Mouse (Mus musculus) skeletal muscle tissue, adult 2 months (tissue): Measurements from ENCODE around the gene Drc7.

Experiments used
- DNase-seq: peaks from one replicate; pipeline ENCODE4 v3.0.0-alpha.2; 2012; ENCODE audit warnings: low read depth, low spot score

Drc7 gene

DNA sequence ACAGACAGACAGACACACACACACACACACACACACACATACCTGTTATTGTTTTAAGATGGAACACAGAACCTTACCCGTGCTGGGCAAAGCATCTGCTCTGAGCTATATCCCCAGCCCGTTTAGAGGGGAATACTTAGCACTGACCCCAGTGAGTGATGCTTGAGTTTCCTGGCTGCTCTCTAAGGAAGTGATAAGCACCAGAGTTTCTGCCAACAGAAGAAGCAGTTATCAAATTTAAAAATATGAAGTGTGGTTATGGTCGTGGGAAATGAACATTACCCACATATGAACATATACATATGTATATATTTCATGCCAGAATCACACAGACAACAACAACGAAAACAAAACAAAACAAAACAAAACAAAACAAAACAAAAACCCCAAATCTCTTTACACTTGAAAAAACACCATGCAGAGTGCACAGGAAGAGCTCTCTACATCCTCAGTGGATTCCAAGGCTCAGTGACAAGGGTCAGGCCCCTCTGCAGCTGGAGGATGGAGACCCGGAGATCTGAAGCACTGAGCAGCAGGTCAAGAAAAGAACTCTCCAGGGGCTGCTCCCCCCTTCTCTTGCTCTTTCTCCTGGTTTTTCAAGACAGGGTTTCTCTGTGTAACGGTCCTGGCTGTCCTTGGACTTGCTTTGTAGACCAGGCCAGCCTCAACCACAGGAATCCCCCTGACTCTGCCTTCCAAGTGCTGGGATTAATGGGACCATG, 5.1 kb downstream of the Drc7 start:
- no peak for DNase-seq

DNA sequence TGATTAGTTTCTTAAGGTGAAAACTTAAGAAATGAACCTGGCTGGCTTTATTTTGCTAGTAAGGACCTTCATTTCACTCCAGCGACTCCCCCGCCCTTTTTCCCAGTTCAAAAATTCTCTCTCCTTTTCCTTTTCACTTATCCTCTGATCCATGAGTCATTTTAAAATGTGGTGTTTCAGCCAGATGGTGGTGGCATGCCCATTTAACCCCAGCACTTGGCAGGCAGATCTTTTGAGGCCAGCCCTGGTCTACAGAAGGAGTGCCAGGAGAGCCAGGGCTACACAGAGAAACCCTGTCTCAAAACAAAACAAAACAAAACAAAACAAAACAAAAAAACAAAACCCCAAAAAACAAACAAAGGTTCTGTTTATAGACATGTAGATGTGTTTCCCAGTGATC, 9.6 kb downstream of the Drc7 start:
- no peak for DNase-seq

- DNase-seq = peak; percentile 14
Measured at GRCm38 (mm10) chr8:95067582-95067981, 12.7 kb downstream of the Drc7 start.

GRCm38 (mm10) chr8:95075504-95075903, 20.6 kb downstream of the Drc7 start:
- no peak for DNase-seq

DNA sequence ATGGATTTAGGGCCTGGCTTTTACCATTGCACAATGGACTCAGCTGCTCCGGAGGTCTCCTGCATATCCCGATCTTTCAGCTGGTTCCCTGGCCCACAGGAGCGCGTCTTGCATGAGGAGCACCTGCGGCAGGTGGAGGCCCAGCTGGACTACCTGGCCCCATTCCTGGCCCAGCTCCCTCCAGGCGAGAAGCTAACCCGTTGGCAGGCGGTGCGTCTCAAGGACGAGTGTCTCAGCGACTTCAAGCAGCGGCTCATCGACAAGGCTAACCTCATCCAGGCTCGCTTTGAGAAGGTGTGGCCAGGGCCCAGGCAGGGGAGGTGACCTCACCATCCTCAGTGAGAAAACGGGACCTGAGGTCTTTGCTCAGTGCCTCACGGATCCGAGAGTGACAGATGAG, 21.2 kb downstream of the Drc7 start:
- DNase-seq = no peak

- DNase-seq = no peak
Measured at GRCm38 (mm10) chr8:95078055-95078454, 23.2 kb downstream of the Drc7 start.

GRCm38 (mm10) chr8:95079305-95079704, 24.4 kb downstream of the Drc7 start:
- no peak for DNase-seq

DNA sequence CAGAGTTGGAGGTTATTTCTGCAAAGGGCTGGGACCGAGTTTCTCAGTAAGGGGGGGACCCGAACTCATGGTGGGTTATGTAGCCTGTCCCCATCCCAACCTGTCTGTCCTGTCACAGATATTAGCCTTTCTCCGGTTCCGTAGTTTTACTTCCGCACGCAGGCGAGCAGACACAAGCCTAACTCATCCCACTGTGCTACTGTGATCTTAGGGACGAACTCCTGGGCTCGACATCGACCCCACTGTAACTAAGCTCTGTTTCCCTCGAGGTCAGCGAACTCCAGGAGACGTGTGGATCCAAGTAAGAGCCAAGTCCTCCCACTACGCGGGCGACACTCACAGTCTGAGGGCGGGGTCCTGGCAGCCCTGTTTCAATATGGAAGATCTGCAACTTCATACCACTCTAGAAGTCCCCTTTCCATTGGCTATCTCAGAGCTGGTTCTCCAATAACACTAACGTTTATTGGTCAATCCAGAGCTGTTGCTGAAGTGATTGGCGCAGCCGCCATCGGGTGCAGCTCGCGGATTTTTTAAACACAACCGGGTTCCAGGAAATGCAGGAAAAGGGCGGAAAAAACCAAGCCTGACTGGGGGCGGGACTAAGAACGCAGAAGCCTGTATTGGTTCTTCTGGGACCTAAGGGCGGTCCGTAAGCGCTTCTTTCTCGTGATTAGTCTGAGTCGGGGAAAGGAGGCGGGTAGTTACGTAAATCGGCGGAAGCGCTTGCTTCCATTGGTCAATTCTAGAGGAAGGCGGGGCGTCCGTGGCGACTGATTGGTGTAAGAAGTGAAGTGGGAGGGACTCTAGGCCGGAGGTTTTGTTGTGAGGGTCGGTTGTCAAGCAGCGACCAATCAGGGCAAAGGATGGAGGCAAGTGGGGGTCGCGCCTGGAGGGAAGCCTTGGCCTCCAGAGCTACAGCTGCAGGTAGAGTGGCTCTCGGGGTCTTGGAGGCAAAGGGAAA, 25.8 kb downstream of the Drc7 start, which contains the start of gene Katnb1:
Gene Katnb1, plus strand, starts transcription at position 806 of the 961 bp plus-strand sequence.
- DNase-seq = peak; percentile 100

DNA sequence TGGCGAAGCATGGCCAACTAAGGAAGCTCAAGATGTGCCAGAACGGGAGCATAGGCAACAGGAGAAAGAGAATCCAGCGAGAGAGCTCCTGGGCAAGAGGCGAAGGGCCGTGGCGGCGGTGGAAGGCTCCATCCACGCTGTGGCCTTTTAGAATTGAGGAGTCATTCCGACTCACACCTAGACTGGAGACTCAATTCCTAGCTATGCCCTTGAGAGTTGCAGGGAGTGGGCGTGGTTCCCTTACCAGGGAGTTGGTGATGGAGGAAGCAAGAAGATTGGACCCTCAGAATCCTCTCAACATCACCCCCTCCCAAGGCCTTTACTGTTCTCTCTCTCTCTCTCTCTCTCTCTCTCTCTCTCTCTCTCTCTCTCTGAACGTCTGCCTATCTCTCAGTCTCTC, 26.7 kb downstream of the Drc7 start:
- DNase-seq = no peak

- DNase-seq = no peak
Measured at GRCm38 (mm10) chr8:95084261-95084660, 29.4 kb downstream of the Drc7 start.

GRCm38 (mm10) chr8:95084744-95085431, 30.0 kb downstream of the Drc7 start:
- no peak for DNase-seq

DNA sequence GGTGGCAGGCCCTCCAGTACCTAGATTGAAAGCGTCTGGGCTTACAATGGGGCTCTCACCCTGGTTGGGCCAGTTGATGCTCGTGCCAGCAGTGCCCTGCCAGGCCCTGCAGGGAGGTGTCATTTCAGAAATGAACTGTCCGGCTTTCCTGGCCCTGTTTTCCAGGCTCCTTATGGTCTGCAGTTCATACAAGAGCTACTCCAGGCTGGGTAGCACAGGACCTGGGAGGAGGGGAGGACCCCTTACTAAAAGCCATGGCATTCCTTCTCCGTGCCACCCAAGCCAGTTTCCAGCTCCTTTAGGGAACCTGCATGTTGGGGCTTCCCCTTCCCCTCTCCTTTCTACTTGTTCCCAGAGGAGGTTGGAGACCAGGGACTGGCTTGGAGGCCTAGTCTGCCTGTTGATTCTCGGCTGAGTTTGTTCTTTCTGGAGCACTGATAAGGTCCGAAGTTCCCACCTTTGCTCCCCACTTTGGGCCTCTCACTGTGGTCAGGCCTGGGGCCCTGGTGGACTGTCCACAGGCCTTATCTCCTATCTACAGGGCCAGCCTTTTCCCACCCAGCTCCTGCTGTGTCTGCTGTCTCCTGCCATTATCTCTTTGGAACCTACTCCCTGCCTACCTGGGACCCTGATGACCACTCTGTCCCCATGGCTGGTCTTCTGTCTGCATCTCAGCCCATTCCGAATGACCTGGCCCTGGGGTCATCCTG, 30.7 kb downstream of the Drc7 start:
- no peak for DNase-seq

- DNase-seq = no peak
Measured at GRCm38 (mm10) chr8:95093574-95093973, 38.7 kb downstream of the Drc7 start.

DNA sequence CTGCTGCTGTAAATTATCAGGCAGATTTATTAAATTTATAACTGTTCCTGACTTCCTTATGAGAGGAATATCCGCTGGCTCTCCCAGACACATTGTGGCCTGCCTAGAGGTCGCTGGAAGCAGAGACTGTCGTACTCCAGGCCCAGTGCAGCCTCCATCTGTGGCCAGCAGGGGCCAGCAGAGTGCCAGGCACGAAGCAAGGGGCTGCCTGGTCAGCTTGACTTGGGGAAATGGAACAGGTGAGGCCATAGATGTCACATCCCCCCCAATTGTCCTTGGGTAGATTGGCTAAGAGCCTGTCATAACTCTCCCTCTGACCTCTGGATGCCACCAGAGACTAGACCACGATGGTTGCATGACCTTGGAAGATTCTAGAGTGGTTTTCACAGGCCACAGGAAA, 44.1 kb downstream of the Drc7 start:
- DNase-seq = peak; percentile 50

DNA sequence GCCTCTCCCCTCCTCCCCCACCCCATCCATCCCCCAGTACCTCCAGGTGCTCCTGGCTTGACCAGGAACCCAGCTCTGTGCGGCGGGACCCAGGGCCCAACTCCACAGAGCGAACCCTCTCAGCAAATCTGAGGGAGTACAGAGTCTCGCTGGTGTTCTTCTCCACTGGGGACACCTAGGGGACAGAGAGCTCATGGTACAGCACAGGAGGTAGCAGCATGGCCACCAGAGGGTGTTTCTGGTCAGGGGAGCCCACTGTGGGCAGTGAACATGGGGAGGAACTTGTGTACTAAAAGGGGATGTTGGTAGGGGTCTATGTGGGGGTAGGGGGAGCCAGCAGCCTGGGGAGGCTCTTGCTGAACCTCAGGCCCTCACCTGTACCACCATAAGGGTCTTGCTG, 47.1 kb downstream of the Drc7 start:
- DNase-seq = no peak

DNA sequence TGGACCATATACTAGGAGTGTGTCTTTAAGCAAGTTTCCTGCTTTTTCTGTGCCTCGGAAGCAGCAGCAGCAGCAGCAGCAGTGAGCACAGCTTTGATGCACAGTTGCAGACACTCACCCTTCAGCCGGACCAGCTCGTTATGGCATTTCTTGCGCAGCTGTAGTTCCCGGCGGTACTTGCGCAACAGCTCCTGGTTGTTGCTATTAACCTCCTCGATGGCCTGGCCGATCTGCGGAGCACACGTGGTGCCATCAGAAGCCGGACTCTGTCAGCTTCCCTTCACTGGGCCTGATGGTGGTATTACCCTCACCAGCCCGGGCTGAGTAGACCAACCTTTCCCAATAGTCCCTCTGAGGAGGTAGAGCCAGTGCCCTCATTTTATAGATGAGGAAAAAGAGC, 52.4 kb downstream of the Drc7 start:
- no peak for DNase-seq

GRCm38 (mm10) chr8:95112594-95112993, 57.7 kb downstream of the Drc7 start:
- DNase-seq = no peak

DNA sequence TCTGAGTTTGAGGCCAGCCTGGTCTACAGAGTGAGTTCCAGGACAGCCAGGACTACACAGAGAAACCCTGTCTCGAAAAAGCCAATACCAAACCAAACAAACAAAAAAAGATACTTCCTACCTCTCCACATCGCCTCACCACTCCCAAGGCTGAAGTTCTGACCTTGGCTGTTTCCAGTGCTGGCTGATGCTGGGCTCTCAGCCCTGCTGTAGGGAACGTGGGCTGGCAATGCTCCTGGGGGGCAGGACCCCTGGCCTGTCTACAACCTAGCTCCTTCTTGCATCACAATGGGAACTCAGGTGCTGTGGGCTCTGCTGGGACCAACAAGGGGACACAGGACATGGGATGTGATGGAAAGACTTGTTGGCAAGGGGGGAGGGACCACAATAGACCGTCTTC, 58.2 kb downstream of the Drc7 start:
- no peak for DNase-seq

DNA sequence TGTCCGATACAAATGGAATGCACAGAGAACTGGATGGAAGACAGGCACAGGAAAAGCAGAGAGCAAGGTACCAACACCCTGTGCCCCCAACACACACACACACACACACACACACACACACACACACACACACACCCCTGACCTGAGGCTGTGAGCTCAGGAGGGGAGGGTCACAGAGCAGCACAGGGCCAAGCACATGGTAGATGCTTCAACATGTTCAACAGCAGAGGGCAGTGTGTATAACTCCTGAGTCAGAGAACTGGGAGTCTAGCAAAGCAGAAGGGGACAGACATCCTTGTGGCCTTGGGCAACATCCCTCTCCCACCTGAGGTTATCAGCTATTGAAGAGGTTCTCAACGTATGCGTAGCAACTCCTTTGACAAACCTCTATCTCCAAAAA, 58.8 kb downstream of the Drc7 start:
- DNase-seq = no peak

DNA sequence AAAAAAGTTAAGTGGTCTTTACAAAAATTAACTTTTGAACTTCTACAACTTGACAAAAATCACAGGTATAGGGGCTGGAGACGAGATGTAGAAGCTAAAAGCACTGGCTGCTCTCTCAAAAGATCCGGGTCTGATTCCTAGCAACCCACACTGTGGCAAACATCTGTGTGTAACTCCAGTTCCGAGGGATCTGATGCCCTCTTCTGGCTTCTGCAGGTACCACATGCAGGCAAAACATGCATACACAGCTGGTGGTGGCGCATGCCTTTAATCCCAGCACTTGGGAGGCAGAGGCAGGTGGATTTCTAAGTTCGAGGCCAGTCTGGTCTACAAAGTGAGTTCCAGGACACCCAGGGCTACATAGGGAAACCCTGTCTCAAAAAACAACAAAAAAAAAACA, 68.6 kb downstream of the Drc7 start:
- DNase-seq = no peak

DNA sequence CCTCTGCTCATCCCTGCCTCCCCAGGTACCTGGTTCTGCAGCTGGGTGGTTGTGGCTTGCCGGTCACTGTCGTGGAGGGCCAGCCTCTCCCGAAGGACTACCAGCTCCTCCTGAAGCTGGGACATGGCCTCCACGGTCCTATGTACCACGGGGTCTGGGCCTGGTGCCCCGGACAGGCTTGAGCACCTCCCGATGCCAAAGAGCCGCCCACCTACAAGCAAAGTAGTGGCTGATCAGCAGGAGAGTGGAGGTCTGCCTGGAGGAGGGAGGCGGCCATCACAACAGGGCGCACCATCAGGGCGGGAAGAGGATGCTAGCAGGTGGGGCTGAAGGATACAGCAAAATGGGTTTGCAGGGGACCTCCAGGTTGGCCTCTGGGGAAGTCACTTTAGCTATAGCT, 71.6 kb downstream of the Drc7 start:
- no peak for DNase-seq

DNA sequence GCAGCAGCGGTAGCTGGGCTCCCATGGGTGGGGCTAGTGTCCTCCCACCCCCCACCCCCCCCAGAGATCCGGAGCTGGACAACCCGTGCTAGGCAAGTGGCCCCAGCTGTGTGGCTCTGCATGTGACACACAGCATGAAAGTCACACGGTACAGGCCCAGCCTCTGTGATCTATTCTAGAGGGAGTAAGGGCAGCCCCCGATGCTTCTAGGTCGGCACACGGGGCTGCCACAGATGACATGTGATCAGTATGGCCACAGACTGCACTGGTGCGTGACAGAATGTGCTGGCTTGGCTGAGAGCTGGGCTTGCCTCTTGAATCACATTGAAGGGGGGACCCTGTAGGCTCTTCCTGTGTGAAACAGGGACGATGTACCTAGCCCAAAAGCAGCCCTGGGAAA, 72.8 kb downstream of the Drc7 start:
- DNase-seq = no peak
